Mouse (Mus musculus) lung, embryonic 15.5 days (tissue): ENCODE measurements around the gene Fbxo2. TPM values are rescaled to one million over a fixed set of nuclear protein-coding genes. Genes with fewer than 3 reads are reported as not detected.

Source experiments
- microRNA-seq: library from miRNA; unstranded; fragments of <30 nt; microRNA quantifications from one replicate; pipeline ENCODE4, GENCODE M21; 2016
- polyA plus RNA-seq: library from polyadenylated mRNA; unstranded; fragments of >200 nt; fragmentation: Nextera tagmentation; extraction: Ambion mirVana; gene quantifications from 2 replicates; pipeline ENCODE4 v1.2.1, GENCODE M21; 2015

Fbxo2 gene
- polyA plus RNA-seq, 1 experiment from 2014 or later: 1.0 TPM

Small RNAs within 50 kb of the gene (microRNA-seq; reads per million reads assigned to microRNA genes)
- not detected for gene Mir7022

Other genes starting within 250 kb of the Fbxo2 start
- gene Plod1, start 223.9 kb upstream of the Fbxo2 start, polyA plus RNA-seq: 46.3 and 48.4 TPM in 2 replicates
- 15.4 and 17.0 TPM in 2 replicates for gene 2510039O18Rik, start 219.7 kb upstream of the Fbxo2 start, polyA plus RNA-seq
- 1.6 and 3.8 TPM in 2 replicates for gene Nppb, start 174.8 kb upstream of the Fbxo2 start, polyA plus RNA-seq
- 72.2 and 157 TPM in 2 replicates for gene Nppa, start 159.9 kb upstream of the Fbxo2 start, polyA plus RNA-seq
- 4.5 and 5.0 TPM in 2 replicates for gene Clcn6, start 121.8 kb upstream of the Fbxo2 start, polyA plus RNA-seq
- 18.9 and 21.1 TPM in 2 replicates for gene Mthfr, start 121.5 kb upstream of the Fbxo2 start, polyA plus RNA-seq
- 13.3 and 15.9 TPM in 2 replicates for gene Agtrap, start 72.6 kb upstream of the Fbxo2 start, polyA plus RNA-seq
- 50.2 and 51.9 TPM in 2 replicates for gene Mad2l2, start 30.2 kb upstream of the Fbxo2 start, polyA plus RNA-seq
- 0.07 TPM in 1 of 2 replicates, not detected in the other for gene Draxin, start 29.9 kb upstream of the Fbxo2 start, polyA plus RNA-seq
- gene Fbxo6, start 8.5 kb upstream of the Fbxo2 start, polyA plus RNA-seq: 14.2 and 15.9 TPM in 2 replicates
- 12.1 and 13.4 TPM in 2 replicates for gene Fbxo44, start 139 bp upstream of the Fbxo2 start, polyA plus RNA-seq
- gene Disp3, start 127.3 kb downstream of the Fbxo2 start, polyA plus RNA-seq: 0.10 and 0.14 TPM in 2 replicates